Mouse (Mus musculus) testis, adult 2 months (tissue): ENCODE measurements around the gene AC170998.1. TPM values are rescaled to one million over a fixed set of nuclear protein-coding genes. Genes with fewer than 3 reads are reported as not detected.
A peak's percentile ranks its signal among the peaks of the same experiment; 100 is the strongest.

Experiments used
- H3K27ac ChIP-seq: fragments of 200-500 bp; 2 replicates; pipeline ENCODE4 v1.5.1; 2012; ENCODE audit warnings: low read depth, low read length; ENCODE audit not compliant: control insufficient read depth, insufficient read depth
- H3K27me3 ChIP-seq: fragments of 200-500 bp; 2 replicates; pipeline ENCODE4 v1.6.1; 2012; ENCODE audit warnings: mild to moderate bottlenecking, low read length, moderate library complexity; ENCODE audit not compliant: control insufficient read depth, insufficient read depth
- H3K36me3 ChIP-seq: fragments of 200-500 bp; 2 replicates; pipeline ENCODE4 v1.6.1; 2012; ENCODE audit warnings: mild to moderate bottlenecking, low read length; ENCODE audit not compliant: control insufficient read depth, insufficient read depth
- H3K4me1 ChIP-seq: fragments of 200-500 bp; 2 replicates; pipeline ENCODE4 v1.6.1; 2012; ENCODE audit warnings: low read length; ENCODE audit not compliant: control insufficient read depth, insufficient read depth
- H3K4me3 ChIP-seq: fragments of 200-500 bp; 2 replicates; pipeline ENCODE4 v1.5.1; 2012; ENCODE audit warnings: low read depth, mild to moderate bottlenecking, low read length, moderate library complexity, mixed read lengths; ENCODE audit not compliant: control insufficient read depth
- CTCF ChIP-seq: fragments of 200-500 bp; IDR thresholded peaks from 2 replicates; pipeline ENCODE4 v1.5.1; 2012; ENCODE audit warnings: low read depth, mild to moderate bottlenecking, inconsistent platforms, low read length, moderate library complexity; ENCODE audit not compliant: control insufficient read depth, insufficient read depth, insufficient replicate concordance
- POLR2A ChIP-seq: fragments of 200-500 bp; IDR thresholded peaks from 2 replicates; pipeline ENCODE4 v1.6.1; 2012; ENCODE audit warnings: low read depth, mild to moderate bottlenecking, inconsistent platforms, low read length, moderate library complexity; ENCODE audit not compliant: control insufficient read depth
- polyA plus RNA-seq: library from polyadenylated mRNA; depleted of rRNA; stranded (reverse); fragments of >200 nt; gene quantifications from 2 replicates; pipeline ENCODE4 v1.2.3, GENCODE M21; 2012

AC170998.1 gene
- polyA plus RNA-seq, 1 experiment = not detected

DNA sequence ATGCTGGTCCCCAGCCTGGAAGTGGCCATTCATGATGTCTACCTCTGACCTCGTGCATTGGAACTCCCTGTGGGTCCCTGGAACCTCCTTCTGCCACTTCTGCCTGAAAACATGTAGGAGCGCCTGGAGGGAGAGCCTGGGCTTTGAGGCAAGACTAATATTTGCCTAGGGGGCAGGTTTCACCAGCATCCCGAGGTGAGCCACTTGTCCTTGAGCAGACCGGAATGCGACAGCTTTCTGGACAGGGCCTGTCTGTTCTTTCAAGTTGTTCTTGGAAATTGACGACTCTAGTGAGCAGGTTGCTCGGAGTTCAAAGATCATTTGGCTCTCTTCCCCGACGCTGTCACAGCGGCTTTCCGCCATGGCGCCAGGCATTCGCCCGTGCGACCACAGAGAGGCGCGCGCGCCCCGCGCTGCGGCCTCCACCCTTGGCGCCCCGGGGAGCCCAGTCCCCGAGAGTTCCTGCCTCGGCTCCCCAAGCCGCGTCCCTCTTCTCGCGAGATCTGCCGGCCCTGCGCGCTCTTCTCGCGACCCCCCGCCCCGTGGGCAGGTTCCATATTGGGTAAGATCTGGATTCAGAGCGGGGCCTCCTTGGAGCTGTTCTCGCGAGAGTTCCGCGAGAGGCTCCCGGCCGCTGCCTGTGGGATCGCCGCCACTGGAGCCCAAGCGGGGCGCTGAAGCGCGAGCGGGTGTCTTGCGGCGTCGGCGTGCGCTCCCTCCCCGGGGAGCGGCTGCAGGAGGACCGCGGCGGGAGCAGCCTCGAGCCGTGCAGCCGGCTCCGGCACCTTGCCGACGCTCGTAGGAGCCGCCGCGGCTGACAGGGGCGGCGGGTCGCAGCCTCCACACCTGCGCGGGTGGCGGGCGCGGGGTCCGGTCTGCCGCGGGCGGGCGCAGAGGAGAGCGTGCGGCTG lies 34.9 kb upstream of the AC170998.1 start, which contains the start of gene Mapk14:
TSS of gene Mapk14 (plus strand) at position 554 of the 911 bp plus-strand sequence.
- peak within 1 kb of the TSS; percentile 83 for H3K27ac ChIP-seq
- peak; percentile 46; the same call in 1 of the 2 replicates for TF ChIP-seq CTCF
- peak; percentile 83 for TF ChIP-seq POLR2A

GRCm38 (mm10) chr17:28691687-28692340 lies 34.1 kb upstream of the AC170998.1 start:
- TF ChIP-seq POLR2A = no peak
- TF ChIP-seq CTCF = no peak
- Histone ChIP-seq H3K36me3 (peaks cover 3% of the 10 kb centered on the region; the same call in 1 of the 2 replicates), H3K27ac (peak overlapping the region; percentile 83), H3K4me1 (peaks cover 17% of the 10 kb centered on the region), H3K27me3 (no peaks in the 10 kb centered on the region), H3K4me3 (peak overlapping the region; percentile 89)

More for the DNA sequence above, 34.9 kb upstream of the AC170998.1 start, which contains the start of gene Mapk14:
- Histone ChIP-seq H3K4me3 (peak within 1 kb of the TSS; percentile 89), H3K36me3 (peaks cover 3% of the 10 kb centered on the region; the same call in 1 of the 2 replicates), H3K4me1 (peaks cover 17% of the 10 kb centered on the region), H3K27me3 (no peaks in the 10 kb centered on the region)

GRCm38 (mm10) chr17:28692341-28692710 lies 33.6 kb upstream of the AC170998.1 start:
- H3K27me3 ChIP-seq = no peaks in the 10 kb centered on the region
- TF ChIP-seq POLR2A (no peak), CTCF (no peak)
- peak overlapping the region; percentile 46 for H3K27ac ChIP-seq
- peaks cover 2% of the 10 kb centered on the region; the same call in 1 of the 2 replicates for H3K36me3 ChIP-seq
- peaks cover 20% of the 10 kb centered on the region for H3K4me1 ChIP-seq
- H3K4me3 ChIP-seq = peak overlapping the region; percentile 89

DNA sequence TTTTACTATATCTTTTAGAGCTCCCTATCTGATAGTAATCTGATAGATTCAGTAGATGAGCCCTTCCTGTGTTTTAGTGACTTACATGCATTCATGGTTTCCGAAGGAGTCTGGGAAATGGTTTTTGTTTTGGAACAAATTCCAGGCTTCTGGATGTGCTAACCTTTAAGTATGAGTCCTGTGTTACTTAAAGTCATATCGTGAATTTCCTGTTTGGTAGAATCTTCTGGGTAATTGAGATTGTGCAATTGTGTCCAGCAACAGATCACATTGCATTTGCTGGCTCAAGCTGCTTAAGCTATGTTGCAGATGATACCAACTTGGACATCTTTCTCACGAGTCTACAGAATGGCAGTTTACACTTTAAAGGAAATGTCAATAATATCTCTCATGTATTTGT lies 32.8 kb upstream of the AC170998.1 start:
- H3K27ac ChIP-seq = no peak overlapping the region

DNA sequence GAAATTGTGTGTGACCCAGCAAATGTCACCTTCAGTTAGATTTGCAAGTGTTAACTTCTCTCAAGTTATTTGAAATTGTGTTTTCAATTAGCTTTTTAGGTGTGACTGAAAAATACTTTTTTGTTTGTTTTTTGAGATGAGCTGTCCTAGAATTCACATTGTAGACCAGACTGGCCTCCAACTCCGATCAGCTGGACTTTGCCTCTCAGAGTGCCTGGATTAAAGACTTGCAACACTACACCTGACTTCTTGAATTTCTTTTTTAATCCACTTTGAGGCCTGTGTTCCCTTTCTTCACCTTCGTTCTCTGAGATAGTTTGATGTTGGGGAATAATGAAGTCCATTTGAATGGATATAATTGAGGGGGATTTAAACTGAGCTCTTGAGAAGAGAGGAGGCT lies 31.8 kb upstream of the AC170998.1 start:
- Histone ChIP-seq H3K4me1 (peaks cover 24% of the 10 kb centered on the region), H3K4me3 (no peak overlapping the region), H3K27me3 (no peaks in the 10 kb centered on the region), H3K27ac (no peak overlapping the region), H3K36me3 (no peaks in the 10 kb centered on the region)
- TF ChIP-seq CTCF = no peak
- TF ChIP-seq POLR2A = no peak

More for the DNA sequence above, 32.8 kb upstream of the AC170998.1 start:
- H3K4me3 ChIP-seq = no peak overlapping the region
- H3K27me3 ChIP-seq = no peaks in the 10 kb centered on the region
- no peaks in the 10 kb centered on the region for H3K36me3 ChIP-seq
- peaks cover 24% of the 10 kb centered on the region for H3K4me1 ChIP-seq
- no peak for TF ChIP-seq POLR2A
- TF ChIP-seq CTCF = no peak

DNA sequence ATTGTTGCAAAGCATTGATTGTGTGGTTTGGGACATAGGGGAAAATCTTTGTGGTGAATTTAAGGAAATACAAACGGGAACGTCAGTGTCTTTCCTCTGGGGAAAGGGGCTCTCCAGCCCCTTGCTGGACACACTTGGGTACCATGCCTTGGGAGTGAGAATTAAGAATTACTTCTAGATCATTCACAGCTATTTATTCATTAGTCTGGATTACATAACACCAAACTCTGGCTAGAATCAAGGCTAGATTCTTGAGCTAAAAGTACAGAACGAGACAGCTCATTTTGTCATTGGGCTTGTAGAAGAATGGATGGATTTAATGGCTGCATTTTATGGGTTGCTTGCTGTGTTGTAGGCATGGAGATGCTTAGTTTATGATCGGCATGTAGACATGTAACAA lies 31.1 kb upstream of the AC170998.1 start:
- H3K27ac ChIP-seq = no peak overlapping the region
- H3K27me3 ChIP-seq = no peaks in the 10 kb centered on the region
- TF ChIP-seq CTCF (no peak), POLR2A (no peak)
- H3K4me3 ChIP-seq = no peak overlapping the region
- no peaks in the 10 kb centered on the region for H3K36me3 ChIP-seq
- peaks cover 23% of the 10 kb centered on the region for H3K4me1 ChIP-seq

DNA sequence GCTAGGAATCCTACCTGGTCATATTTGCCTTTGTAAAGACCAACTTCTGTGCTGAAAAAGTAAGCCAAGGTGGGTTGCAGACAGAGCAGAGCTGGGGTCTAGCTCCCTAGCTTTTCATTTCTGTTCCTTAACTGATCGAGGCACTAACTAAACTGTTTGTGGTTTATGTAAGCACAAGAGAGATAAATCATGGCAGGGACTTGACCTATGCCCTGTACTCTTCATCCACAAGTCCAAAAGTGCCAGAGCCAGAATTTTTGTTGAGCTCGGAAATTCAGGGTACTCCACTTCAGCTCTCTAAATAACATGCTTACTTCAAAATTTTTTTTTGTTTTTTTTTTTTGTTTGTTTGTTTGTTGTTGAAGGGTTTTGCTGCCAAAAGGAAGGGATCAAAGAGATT lies 29.2 kb upstream of the AC170998.1 start:
- H3K36me3 ChIP-seq = no peaks in the 10 kb centered on the region
- peaks cover 17% of the 10 kb centered on the region for H3K4me1 ChIP-seq
- TF ChIP-seq POLR2A = no peak
- H3K4me3 ChIP-seq = no peak overlapping the region
- no peaks in the 10 kb centered on the region for H3K27me3 ChIP-seq
- 0 out of 2 replicates have a peak overlapping the region, but pooled peaks have one; percentile 21 for H3K27ac ChIP-seq
